Mouse (Mus musculus) ES-E14 (cell line): ENCODE measurements around the gene Col7a1.

Source experiments
- CHD2 ChIP-seq: IDR thresholded peaks from 2 replicates; pipeline ENCODE4 v1.6.1; 2014; ENCODE audit warnings: mild to moderate bottlenecking, low read depth, low read length, inconsistent platforms
- MAFK ChIP-seq: IDR thresholded peaks from 2 replicates; pipeline ENCODE4 v1.6.1; 2014; ENCODE audit warnings: mild to moderate bottlenecking, low read depth, low read length, inconsistent platforms; ENCODE audit not compliant: insufficient read depth
- ZC3H11A ChIP-seq: IDR thresholded peaks from 2 replicates; pipeline ENCODE4 v1.6.1; 2012; ENCODE audit warnings: low read depth, mild to moderate bottlenecking, inconsistent platforms, low read length, borderline replicate concordance

DNA sequence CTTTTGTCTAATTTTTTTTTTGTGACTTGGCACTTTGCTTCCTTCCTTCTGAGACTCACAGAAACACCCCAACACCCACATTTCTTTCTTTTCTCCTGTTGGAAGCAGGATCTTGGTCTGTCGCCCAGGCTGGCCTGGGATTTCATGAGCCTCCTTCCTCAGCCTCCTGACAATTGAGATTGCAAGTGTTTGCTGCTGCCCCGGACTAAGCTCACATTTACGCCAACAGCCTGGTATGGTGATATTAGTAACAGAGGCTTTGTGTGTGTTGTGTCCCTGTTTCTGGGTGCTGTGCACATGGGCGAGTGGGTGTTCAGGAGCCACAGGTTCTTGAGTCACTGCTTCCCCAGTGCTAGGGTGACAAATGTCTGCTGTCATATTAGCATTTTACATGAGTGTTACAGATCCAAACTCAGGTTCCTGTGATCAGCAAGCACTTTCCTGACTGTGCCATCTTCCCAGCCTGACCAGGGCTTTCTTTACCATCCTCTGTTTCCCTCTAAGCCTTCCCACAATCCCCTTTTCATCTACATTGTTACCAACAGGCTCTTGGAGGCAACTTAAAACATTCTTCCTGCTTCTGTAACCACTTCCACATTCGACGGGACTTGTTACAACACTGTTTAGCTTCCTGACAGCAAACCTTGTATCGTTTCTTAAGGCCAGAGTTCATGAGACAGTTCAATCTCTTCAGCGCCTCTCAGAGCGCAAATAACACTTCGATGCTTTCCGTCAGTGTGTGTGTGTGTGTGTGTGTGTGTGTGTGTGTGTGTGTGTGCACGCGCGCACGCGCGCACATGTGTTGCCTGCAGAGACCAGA lies 69.7 kb downstream of the Col7a1 start:
- TF ChIP-seq CHD2 (no peak), MAFK (no peak), ZC3H11A (no peak)
